Mouse (Mus musculus) layer of hippocampus, postnatal 25 days (tissue): ENCODE measurements around the gene Dusp28. TPM values are rescaled to one million over a fixed set of nuclear protein-coding genes. Genes with fewer than 3 reads are reported as not detected.

Source experiments
- DNase-seq, 2 experiments: peaks; one replicate each; pipeline ENCODE4 v3.0.0; 2022; ENCODE audit warnings: mixed read lengths in 2 of 2, low spot score in 1 of 2; ENCODE audit errors: extremely low spot score in 1 of 2
- total RNA-seq, 2 experiments: library from RNA; stranded (reverse); gene quantifications; 2 replicates each; pipeline ENCODE4 v1.2.3; 2021

Gene Dusp28
- total RNA-seq, 2 experiments from 2014 or later = 12.8 to 13.0 TPM

DNA sequence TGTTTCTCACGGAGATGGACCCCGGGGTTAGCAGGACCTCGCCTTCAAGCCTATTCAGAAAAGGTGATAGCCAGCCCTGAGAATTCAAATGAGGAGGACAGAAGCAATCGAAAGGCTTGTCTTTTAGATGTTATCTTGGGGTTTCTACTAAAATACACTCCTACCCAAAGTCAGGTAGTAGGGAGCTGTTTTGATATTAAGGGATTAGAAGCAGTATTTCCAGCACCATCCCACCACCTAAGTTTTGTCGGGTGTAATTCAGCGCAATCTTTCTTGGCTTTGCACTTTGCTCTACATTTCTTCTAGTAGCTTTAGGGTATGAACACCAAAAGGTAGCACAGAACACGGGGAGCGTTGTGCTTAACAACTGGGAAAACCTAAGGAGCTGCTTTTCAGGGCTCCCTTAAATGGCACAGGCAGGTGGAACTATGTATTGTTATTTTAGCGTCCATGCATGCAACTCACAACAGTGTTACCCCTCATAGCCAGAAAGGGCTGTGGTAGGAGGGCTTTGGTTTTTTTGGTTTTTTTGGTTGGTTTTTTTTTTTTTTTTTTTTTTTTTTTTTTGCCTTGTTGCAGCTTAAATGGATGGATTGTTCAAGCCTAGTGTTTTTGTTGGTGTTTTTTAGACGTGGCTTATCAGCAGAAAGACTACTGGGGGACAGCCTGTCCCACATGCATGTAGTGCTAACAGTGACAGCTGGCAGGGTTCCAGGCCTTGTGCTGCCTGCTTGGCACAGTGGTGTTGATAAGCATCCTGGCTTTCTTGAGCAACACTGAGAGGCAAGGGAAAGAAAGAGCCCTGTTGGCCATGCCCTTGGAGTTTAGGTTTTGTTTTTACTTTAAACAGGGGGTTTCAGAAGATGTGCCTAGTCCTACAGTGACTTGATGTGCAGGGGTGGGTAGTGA lies 28.5 kb downstream of the Dusp28 start:
- peak in 1 of 2 experiments; percentile 45 for DNase-seq

DNA sequence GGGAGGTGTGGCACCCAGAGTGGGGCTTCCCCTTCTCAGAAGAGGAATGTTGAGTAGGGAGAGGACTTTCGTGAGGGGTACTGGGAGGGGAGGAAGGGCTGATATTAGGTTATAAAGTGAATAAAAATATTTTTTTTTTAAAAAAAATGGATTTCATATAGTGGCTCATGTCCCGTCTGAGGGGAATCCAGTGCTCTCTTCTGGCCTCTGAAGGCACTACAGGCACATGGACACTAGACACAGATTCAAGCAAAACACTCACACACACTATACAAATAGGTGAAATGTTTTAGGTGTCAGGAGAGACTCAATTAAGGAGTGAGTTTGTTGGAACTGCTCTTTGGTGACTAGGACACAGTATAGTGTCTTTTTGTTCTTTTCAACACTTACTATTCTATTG lies 29.2 kb downstream of the Dusp28 start:
- DNase-seq = no peak

DNA sequence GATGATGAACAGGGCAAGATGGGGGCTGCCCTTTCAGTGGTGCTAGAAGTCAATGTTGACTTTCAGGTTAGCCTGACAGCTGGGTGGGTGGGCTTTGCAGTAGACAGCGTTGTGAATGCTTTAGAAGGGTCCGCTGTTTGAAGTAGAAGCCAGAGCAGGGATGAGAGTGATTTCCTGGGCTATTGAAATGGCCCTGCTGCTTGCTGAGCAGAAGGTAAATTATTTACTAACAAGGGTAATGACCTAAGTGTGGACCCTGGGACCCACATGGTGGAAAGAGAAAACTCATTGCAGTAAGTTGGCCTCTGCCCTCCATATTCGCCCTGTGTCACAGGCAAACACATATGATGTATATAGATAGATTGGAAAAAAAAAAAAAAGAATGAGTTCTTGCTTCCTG lies 29.7 kb downstream of the Dusp28 start:
- DNase-seq = no peak

DNA sequence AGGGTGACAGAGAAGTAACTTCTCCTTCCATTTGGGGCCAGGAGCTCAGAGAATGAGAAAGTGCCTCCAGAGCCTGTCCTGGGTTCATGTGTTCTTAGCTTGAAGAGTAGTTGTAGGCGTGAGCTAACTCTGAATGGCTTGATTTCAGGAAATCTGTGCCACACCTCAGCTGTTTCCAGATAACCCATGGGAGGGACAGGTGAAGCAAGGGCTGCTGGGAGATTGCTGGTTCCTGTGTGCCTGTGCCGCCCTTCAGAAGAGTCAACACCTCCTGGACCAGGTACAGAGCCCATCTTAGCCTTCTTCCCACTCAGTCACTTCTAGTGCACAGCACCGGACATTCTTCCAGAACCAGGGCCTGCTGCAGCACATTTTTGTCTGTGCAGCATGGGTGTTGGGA lies 31.0 kb downstream of the Dusp28 start:
- DNase-seq = no peak

DNA sequence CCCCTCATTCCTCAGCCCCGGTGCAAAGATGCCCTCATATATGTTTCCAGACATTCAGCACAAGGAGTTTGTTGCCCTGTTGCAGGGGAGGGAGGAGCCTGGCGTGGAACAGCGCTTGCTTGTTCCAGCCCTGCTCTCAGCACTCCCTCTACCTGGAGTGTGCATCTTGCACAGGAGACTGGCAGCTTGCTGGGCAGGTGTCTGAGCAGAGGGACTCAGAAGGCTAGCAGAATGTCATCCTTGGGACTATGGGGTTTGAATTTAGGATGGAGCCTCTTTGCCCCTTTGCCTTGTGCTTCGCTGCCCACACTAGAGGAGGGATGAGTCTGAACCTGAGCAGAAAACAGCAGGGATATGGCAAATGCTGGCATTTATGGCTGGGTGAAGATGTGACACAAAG lies 33.0 kb downstream of the Dusp28 start:
- DNase-seq = no peak

DNA sequence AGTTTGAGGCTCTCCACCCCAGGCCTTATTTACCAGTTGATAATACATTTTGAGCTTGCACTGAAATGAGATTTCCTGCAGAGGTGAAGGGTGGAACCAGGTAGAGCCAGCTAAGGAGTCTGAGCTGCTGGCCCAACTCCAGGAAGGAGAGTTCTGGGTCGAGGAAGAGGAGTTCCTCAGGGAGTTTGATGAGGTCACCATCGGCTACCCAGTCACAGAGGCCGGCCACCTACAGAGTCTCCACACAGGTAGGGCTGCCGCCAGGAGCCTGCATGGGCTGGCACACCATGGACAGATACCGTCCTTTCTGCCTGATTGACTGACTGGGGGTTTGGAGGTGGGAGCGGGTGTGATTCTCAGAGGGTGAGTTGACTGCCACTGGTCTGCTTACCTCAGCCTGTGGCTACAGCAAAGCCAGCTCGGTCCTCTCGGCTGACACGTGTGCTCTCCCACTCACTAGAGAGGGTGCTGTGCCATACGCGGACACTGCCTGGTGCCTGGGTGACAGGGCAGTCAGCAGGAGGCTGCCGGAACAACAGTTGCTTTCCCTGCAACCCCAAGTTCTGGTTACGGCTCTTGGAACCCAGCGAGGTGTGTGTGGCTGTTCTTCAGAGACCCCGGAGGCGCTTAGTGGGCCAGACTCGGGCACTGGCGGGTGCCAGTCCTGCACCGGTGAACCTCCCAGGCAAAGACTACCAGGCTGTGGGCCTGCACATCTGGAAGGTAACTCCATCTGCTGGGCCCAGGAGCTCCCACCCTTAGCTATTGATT lies 36.6 kb downstream of the Dusp28 start:
- no peak for DNase-seq

DNA sequence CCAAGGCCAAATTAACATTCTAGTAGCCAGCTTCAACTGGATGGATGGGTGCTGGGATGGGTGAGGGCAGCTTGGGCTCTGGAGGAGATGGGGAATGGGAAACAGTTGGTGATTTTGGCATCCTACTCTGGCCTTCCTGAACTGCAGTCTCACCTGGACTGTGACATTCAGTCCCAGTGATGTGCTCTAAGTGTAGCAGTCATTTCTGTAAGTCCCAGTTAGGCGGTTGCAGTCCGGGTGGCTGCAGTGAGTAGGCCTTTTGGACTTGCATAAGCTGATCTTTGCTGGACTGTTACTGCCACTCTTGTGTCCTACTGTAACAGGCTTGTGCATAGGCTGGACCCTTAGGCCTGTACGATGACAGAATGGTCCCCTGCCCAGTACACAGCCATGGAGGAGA lies 41.2 kb downstream of the Dusp28 start:
- DNase-seq = no peak

DNA sequence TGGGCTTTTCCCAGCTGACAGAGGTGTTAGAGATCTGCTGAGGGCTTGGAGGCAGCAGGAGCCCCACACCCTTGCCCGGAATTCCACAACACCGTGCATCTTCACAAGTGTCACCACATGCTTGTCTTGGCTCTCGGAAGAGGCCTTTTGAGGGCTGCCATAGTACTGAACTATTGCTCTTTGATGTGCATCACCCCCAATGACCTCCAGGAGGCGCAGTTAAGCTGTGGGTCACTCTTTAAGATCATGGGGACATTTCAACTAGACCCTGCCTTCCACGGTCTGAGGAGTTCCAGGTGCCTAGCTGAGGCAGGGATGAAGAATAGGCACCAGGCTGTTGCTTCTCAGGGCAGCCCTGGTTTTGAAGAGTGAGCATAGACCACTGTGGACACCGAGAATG lies 42.6 kb downstream of the Dusp28 start:
- no peak for DNase-seq

DNA sequence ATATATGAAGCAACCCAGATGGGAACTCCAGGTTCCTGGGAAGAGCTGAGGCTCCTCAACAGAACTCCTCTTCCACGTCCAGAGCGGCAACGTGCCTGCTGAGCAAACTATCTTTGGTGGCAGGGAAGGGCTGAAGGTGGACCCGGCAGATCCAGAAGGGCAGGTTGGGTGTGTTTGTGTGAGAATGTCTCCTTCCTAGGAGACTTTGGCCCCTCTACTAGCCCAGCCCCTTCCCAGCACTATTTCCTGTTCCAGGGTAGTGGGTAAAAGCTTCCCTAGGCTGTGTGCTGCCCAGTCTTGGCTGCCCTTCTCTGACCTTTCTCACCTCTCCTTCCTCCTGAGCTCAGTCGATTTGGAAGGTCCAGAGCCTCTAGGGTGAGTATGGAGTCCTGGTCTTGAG lies 43.8 kb downstream of the Dusp28 start, which contains the start of gene Gpr35:
Gene Gpr35 (plus strand): TSS at position 259 of the 400 bp plus-strand sequence.
- DNase-seq = no peak

DNA sequence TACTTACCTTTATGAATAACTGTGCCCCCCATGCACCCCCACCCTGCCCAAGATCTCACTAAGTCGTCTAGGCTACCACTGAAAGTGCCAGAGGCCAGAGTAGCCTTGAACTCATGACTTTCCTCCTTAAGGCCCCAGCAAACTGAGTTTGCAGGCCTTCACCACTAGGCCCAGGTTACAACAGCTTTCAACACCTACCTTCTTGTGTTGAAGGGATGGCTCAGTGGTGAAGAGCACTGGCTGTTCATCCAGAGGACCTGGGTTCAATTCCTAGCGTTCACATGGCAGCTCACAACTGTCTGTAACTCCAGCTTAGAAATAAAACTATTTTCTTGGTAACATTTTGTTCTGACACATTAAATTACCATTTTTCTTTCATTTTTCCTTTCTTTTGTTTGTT lies 46.9 kb downstream of the Dusp28 start:
- no peak for DNase-seq

DNA sequence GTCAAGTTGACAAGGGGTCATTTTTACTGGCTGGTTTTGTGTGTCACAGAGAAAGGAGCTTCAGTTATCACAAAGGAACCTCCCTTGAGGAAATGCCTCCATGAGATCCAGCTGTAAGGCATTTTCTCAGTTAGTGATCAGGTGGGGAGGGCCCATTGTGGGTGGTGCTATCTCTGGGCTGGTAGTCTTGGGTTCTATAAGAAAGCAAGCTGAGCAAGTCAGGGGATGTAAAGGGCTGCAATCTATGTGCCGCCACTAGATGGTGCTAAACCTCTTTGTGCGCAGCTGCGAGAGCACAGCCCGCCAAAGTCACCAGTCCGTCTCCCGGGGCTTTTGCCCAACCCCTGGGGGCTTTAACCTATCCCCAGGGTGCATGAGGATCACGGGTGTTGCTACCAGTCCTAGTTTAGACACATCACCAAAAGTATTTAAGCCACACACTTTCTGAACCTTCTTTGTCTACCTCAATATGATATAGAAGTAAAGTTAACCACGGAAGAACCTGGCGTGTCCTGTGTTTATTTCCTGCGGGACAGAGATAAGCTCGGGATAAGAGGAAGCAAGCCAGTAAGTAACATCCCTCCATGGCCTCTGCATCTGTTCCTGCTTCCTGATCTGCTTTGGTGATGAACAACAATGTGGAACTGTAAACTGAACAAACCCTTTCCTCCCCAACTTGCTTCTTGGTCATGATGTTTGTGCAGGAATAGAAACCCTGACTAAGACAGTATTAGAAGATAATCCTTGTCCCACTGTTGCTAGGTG lies 50.0 kb downstream of the Dusp28 start:
- DNase-seq = peak; percentile 71 to 73

Other genes with a start within 250 kb of the Dusp28 start
- gene Gpc1, start 75.3 kb upstream of the Dusp28 start, total RNA-seq = 100 to 1,000 TPM; 144 to 149 TPM
- under 1 TPM in 1 of 2 experiments, not detected in 1; 0.16 TPM for gene Ankmy1, start 4.1 kb upstream of the Dusp28 start, total RNA-seq
- gene Rnpepl1, start 3.8 kb downstream of the Dusp28 start, total RNA-seq = 10 to 100 TPM; 33.9 to 47.9 TPM
- 10 to 100 TPM; 40.8 to 49.5 TPM for gene Capn10, start 27.4 kb downstream of the Dusp28 start, total RNA-seq
- under 1 TPM; 0.37 to 0.87 TPM for gene Gpr35, start 43.9 kb downstream of the Dusp28 start, total RNA-seq
- not detected for gene Aqp12, start 99.4 kb downstream of the Dusp28 start, total RNA-seq
- gene Kif1a, start 195.0 kb downstream of the Dusp28 start, total RNA-seq = 100 to 1,000 TPM; 592 to 639 TPM
- gene Agxt, start 228.3 kb downstream of the Dusp28 start, total RNA-seq = not detected